Comparison of ENCODE assay signal across 25 mouse cellular contexts in genomic region chr17:42297986-42298385, GRCm38 (mm10). TPM values are rescaled to one million over a fixed set of nuclear protein-coding genes. Genes with fewer than 3 reads are reported as not detected.
A peak's percentile ranks its signal among the peaks of the same experiment; 100 is the strongest.
DNase-seq lines count a peak whose midpoint lies in the region; ATAC-seq and TF ChIP-seq lines count a peak whose summit lies in the region.
"Had no signal": no experiment of that assay in that cellular context is flagged by ENCODE, and none has a peak within 500 bp of the region (broad histone marks: within the 10 kb centered on the region; RNA-seq: fewer than 3 reads in every experiment).

No protein-coding gene starts in this region.

- intact Hi-C loops in left cerebral cortex, postnatal 4 days (cut with DNase I), result no loop called here
- intact Hi-C loops in heart, postnatal 10 days (cut with DNase I), result no loop called here

- DNase-seq in cerebellum, postnatal 4 days (ENCODE audit: low spot score in 2 of 2), result no peak
- DNase-seq in left cerebral cortex, postnatal 4 days, result peak; percentile 13
- DNase-seq in left cerebral cortex, adult 9 months (ENCODE audit: low spot score in 2 of 2), result no peak
- DNase-seq in cerebellum, adult 8-10 months, result peak; percentile 42
- no peak for DNase-seq in right cerebral cortex, postnatal 14 days
- DNase-seq in heart, postnatal 10 days, result no peak
- DNase-seq: embryo, embryonic 11 days; kidney, postnatal 36 days; liver, embryonic 13.5 days; lung, embryonic 14.5 days; right cerebral cortex, adult 18-20 months; thymus, postnatal 36 days had no signal

- peak overlapping the region; percentile 19; the same call in 1 of the 2 replicates for H3K27ac ChIP-seq in embryonic fibroblast, embryonic 13.5 days (ENCODE audit: insufficient read depth, low read length)
- H3K27ac ChIP-seq: hindbrain, embryonic 15.5 days; limb, embryonic 12.5 days; liver, embryonic 13.5 days; macrophage; midbrain, embryonic 10.5 days; neural tube, embryonic 13.5 days had no signal

- ATAC-seq in cerebellum, adult (ENCODE audit: insufficient number of reproducible peaks, low FRiP score, low TSS enrichment), result peak; percentile 93
- ATAC-seq: forebrain, embryonic 16.5 days; intestine, embryonic 16.5 days had no signal

- H3K4me1 ChIP-seq in embryonic fibroblast, embryonic 13.5 days (ENCODE audit: control insufficient read depth, insufficient read depth, low read length), result no peaks in the 10 kb centered on the region
- H3K4me1 ChIP-seq: hindbrain, embryonic 15.5 days; limb, embryonic 12.5 days; liver, embryonic 13.5 days; midbrain, embryonic 10.5 days; neural tube, embryonic 13.5 days had no signal

- no peak for TF ChIP-seq CTCF in embryonic fibroblast, embryonic 13.5 days (IDR thresholded peaks at IDR 0.05; ENCODE audit: borderline replicate concordance, insufficient read depth, low read length)

- TF ChIP-seq POLR2A in embryonic fibroblast, embryonic 13.5 days (IDR thresholded peaks at IDR 0.05; ENCODE audit: low read depth, low read length), result no peak

- no peak overlapping the region for H3K4me3 ChIP-seq in embryonic fibroblast, embryonic 13.5 days (ENCODE audit: insufficient read depth, low read length)
- H3K4me3 ChIP-seq: hindbrain, embryonic 15.5 days; limb, embryonic 12.5 days; liver, embryonic 13.5 days; midbrain, embryonic 10.5 days; neural tube, embryonic 13.5 days had no signal

RNA-seq across cellular contexts. Expression of gene Ptchd4, which starts 17.8 kb away (rescaled TPM):
- 10 to 100 TPM; 10.4 to 11.0 TPM for total RNA-seq in left cerebral cortex, postnatal 4 days (2021)
- 4.8 and 6.4 TPM in 2 replicates for polyA plus RNA-seq in embryonic fibroblast, embryonic 13.5 days (2011; ENCODE audit: insufficient read length, low read depth, missing spikeins)
- not detected for total RNA-seq in heart, postnatal 10 days (2021)
- total RNA-seq: gastrocnemius, adult 18-20 months; granulocyte monocyte progenitor cell, adult 5-6 weeks; heart, postnatal 25 days; monocyte, adult 5-6 weeks had no signal
- polyA plus RNA-seq: liver, embryonic 13.5 days; macrophage had no signal

Comparison
In these comparisons a context has a peak if more than half of its experiments do, and no peak if none do; other contexts are left out.
1. DNase-seq: peak in left cerebral cortex, postnatal 4 days (single experiment) and cerebellum, adult 8-10 months (single experiment); none in cerebellum, postnatal 4 days (0 of 2), left cerebral cortex, adult 9 months (0 of 2), right cerebral cortex, postnatal 14 days (single experiment) and heart, postnatal 10 days (0 of 2).
2. RNA of gene Ptchd4, which starts 17.8 kb away (total RNA-seq): 10.4 to 11.0 TPM in left cerebral cortex, postnatal 4 days; not detected in heart, postnatal 10 days; every median in the first group is over 10 times any median in the second.